Mouse (Mus musculus) bone marrow, adult 2 months (tissue): ENCODE results near the gene 4930415O20Rik.

Experiments
- CTCF ChIP-seq: fragments of 200-500 bp; IDR thresholded peaks from 2 replicates; pipeline ENCODE4 v1.5.1; 2011; ENCODE audit warnings: low read length, control low read depth; ENCODE audit not compliant: control insufficient read depth, insufficient read depth
- POLR2A ChIP-seq: fragments of 200-500 bp; IDR thresholded peaks from 2 replicates; pipeline ENCODE4 v1.6.1; 2011; ENCODE audit warnings: low read depth, mild to moderate bottlenecking, control low read depth, low read length, borderline replicate concordance; ENCODE audit not compliant: control insufficient read depth

- TF ChIP-seq CTCF (no peak), POLR2A (peak; percentile 35; the same call in 1 of the 2 replicates)
Observed at GRCm38 (mm10) chr15:98608784-98609250, 38.0 kb downstream of the 4930415O20Rik start.
